Mouse (Mus musculus) intestine, postnatal 0 days (tissue): ENCODE measurements around the gene Pus7. TPM values are rescaled to one million over a fixed set of nuclear protein-coding genes. Genes with fewer than 3 reads are reported as not detected.

Experiments used
- ATAC-seq: fragments of 200-750 bp; cut with Nextera tagmentation; 2 replicates; pipeline ENCODE4 v1.8.0; 2017; ENCODE audit warnings: mild to moderate bottlenecking, moderate TSS enrichment, moderate library complexity
- H3K27ac ChIP-seq: fragments of 300-500 bp; sonication (generic); 2 replicates; pipeline ENCODE4 v1.5.1; 2014; ENCODE audit warnings: mild to moderate bottlenecking, low read depth, low read length, moderate library complexity
- H3K27me3 ChIP-seq: fragments of 300-500 bp; sonication (generic); replicated peaks from 2 replicates; pipeline ENCODE4 v1.6.1; 2014; ENCODE audit warnings: low read length, mixed read lengths; ENCODE audit not compliant: control insufficient read depth, insufficient read depth
- H3K36me3 ChIP-seq: fragments of 300-500 bp; sonication (generic); 2 replicates; pipeline ENCODE4 v1.6.1; 2014; ENCODE audit warnings: mild to moderate bottlenecking, moderate library complexity; ENCODE audit not compliant: control insufficient read depth, insufficient read depth
- H3K4me1 ChIP-seq: fragments of 300-500 bp; sonication (generic); replicated peaks from 2 replicates; pipeline ENCODE4 v1.6.1; 2014; ENCODE audit warnings: antibody characterized with exemption, low read length, mixed read lengths; ENCODE audit not compliant: control insufficient read depth, insufficient read depth
- H3K4me2 ChIP-seq: fragments of 300-500 bp; sonication (generic); replicated peaks from 2 replicates; pipeline ENCODE4 v1.6.1; 2014; ENCODE audit warnings: low read depth, mild to moderate bottlenecking, moderate library complexity
- H3K4me3 ChIP-seq: fragments of 300-500 bp; sonication (generic); 2 replicates; pipeline ENCODE4 v1.5.1; 2014; ENCODE audit warnings: low read depth, low read length
- H3K9ac ChIP-seq: fragments of 300-500 bp; sonication (generic); 2 replicates; pipeline ENCODE4 v1.6.1; 2014; ENCODE audit warnings: mild to moderate bottlenecking, low read depth, low read length
- H3K9me3 ChIP-seq: fragments of 300-500 bp; sonication (generic); 2 replicates; pipeline ENCODE4 v1.6.1; 2016; ENCODE audit warnings: mixed run types; ENCODE audit not compliant: control insufficient read depth
- CTCF ChIP-seq: sonication (generic); IDR thresholded peaks from 2 replicates; pipeline ENCODE4 v1.5.1; 2016; ENCODE audit warnings: low read depth, mild to moderate bottlenecking, control low read depth, antibody characterized with exemption, moderate library complexity
- WGBS: fragments of 180-500 bp; shearing (Covaris S2); extraction: QIAGEN DNeasy Blood & Tissue Kit; methylation state at CpG from one replicate; pipeline ENCODE4 v1.1.7; 2014; 5-methylcytosine and 5-hydroxymethylcytosine counted together
- polyA plus RNA-seq: library from polyadenylated mRNA; unstranded; fragments of >200 nt; fragmentation: Nextera tagmentation; extraction: Ambion mirVana; gene quantifications from 2 replicates; pipeline ENCODE4 v1.2.1, GENCODE M21; 2015

Gene Pus7
- polyA plus RNA-seq, 1 experiment from 2014 or later = 6.1 TPM

DNA sequence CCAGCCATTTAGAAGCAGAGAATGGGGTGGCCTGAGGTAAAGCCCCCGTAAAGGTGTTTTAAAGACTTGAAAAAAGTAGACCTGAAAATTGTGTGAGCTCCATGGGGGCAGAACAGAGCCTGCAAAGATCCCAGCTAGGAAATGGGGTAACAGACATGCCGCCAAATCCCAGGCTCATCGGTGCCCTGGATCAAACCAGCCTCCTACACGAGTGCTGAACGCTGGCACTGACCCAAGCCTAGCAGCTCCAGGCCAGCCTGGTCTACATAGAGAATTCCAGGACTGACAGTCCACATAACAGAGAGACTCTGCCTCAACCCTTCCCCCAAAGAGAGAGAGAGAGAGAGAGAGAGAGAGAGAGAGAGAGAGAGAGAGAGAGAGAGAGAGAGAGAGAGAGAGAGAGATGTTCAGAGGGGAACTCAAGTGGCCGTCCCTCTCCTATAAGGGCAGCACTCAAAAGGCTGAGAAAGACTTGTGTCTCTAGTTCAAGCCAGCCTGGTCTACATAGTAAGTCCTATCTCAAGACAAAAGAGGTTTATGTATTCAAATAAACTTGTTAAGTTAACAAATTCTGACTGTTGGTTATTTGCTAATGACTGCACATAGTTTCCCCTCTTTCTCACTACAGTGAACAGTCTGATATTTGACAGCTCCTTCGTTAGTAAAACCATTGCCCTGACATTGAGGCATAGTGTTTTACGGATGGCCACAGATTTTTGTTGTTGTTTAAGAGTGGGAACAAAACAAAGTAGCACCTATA lies 1.3 kb downstream of the Pus7 start:
- Histone ChIP-seq H3K4me3 (peak overlapping the region; percentile 78), H3K36me3 (no peaks in the 10 kb centered on the region), H3K9ac (no peak overlapping the region), H3K4me1 (no peaks in the 10 kb centered on the region), H3K9me3 (no peaks in the 10 kb centered on the region), H3K4me2 (peak overlapping the region; percentile 78), H3K27me3 (no peaks in the 10 kb centered on the region), H3K27ac (no peak overlapping the region)
- no peak for ATAC-seq
- WGBS = 50% methylated on average over 8 of the region's 8 CpGs
- no peak for TF ChIP-seq CTCF

DNA sequence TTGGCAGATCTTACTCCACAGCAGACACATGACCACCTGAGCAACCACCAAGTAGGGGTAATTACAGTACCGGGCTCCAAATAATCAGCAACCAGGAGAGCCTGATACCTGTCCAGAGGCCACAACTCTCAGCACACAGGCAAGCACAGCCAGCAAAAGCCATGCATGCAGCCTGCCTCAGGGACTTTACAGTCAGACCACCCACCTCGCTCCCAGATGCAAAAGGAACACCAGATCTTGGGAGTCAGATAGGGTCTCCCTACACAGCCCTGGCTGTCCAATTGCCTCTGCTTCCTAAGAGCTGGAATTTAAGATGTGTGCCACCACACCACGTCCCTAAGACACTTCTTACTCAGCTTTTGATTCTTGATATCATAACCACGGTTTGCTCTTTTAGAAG lies 2.3 kb downstream of the Pus7 start:
- no peak for ATAC-seq
- H3K27ac ChIP-seq = no peak overlapping the region
- no peak overlapping the region for H3K4me2 ChIP-seq
- H3K27me3 ChIP-seq = no peaks in the 10 kb centered on the region
- H3K36me3 ChIP-seq = no peaks in the 10 kb centered on the region
- no peak for TF ChIP-seq CTCF
- no peak overlapping the region for H3K4me3 ChIP-seq
- H3K9me3 ChIP-seq = no peaks in the 10 kb centered on the region
- no peak overlapping the region for H3K9ac ChIP-seq
- WGBS = 59% methylated on average over 4 of the region's 4 CpGs
- no peaks in the 10 kb centered on the region for H3K4me1 ChIP-seq

- H3K9me3 ChIP-seq = no peaks in the 10 kb centered on the region
- H3K9ac ChIP-seq = no peak overlapping the region
- peak; percentile 18; the same call in 1 of the 2 replicates for TF ChIP-seq CTCF
- H3K4me1 ChIP-seq = no peaks in the 10 kb centered on the region
- 85% methylated on average over 4 of the region's 4 CpGs for WGBS
- H3K27ac ChIP-seq = no peak overlapping the region
- H3K27me3 ChIP-seq = no peaks in the 10 kb centered on the region
- no peak for ATAC-seq
- no peaks in the 10 kb centered on the region for H3K36me3 ChIP-seq
- no peak overlapping the region for H3K4me2 ChIP-seq
- no peak overlapping the region for H3K4me3 ChIP-seq
Observed at GRCm38 (mm10) chr5:23780516-23780915, 3.0 kb downstream of the Pus7 start.

DNA sequence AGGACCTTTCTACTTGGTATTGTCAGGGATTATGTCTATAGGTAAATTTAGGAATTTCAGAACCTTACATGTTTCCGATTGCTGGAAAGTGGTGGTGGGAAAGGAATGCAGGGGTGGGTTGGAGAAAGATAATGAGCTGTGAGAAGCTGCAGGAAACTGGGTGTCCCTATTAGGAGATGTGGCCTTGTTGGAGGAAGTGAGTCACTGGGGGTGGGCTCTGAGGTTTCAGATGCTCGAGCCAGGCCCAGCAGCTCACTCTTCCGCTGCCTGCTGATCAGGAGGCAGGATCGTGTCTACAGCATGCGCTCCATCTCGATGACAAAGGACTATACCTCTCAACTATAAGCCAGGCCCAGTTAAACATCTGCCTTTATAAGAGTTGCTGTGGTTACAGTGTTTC lies 9.3 kb downstream of the Pus7 start:
- Histone ChIP-seq H3K27me3 (no peaks in the 10 kb centered on the region), H3K36me3 (peaks cover 9% of the 10 kb centered on the region), H3K27ac (no peak overlapping the region), H3K4me2 (no peak overlapping the region), H3K9me3 (no peaks in the 10 kb centered on the region), H3K4me3 (no peak overlapping the region), H3K9ac (no peak overlapping the region), H3K4me1 (no peaks in the 10 kb centered on the region)
- ATAC-seq = no peak
- WGBS = 87% methylated on average over 6 of the region's 6 CpGs
- TF ChIP-seq CTCF = no peak

GRCm38 (mm10) chr5:23771105-23771504 lies 12.4 kb downstream of the Pus7 start:
- H3K9ac ChIP-seq = no peak overlapping the region

GRCm38 (mm10) chr5:23764557-23764956 lies 19.0 kb downstream of the Pus7 start:
- no peaks in the 10 kb centered on the region for H3K4me1 ChIP-seq
- ATAC-seq = no peak
- H3K27ac ChIP-seq = no peak overlapping the region
- H3K9me3 ChIP-seq = no peaks in the 10 kb centered on the region
- WGBS = 92% methylated on average over 5 of the region's 5 CpGs
- H3K36me3 ChIP-seq = peaks cover 32% of the 10 kb centered on the region
- H3K27me3 ChIP-seq = no peaks in the 10 kb centered on the region
- no peak overlapping the region for H3K9ac ChIP-seq
- no peak for TF ChIP-seq CTCF
- H3K4me2 ChIP-seq = no peak overlapping the region
- H3K4me3 ChIP-seq = no peak overlapping the region

More at GRCm38 (mm10) chr5:23771105-23771504, 12.4 kb downstream of the Pus7 start:
- no peaks in the 10 kb centered on the region for H3K9me3 ChIP-seq
- H3K4me2 ChIP-seq = no peak overlapping the region
- no peak overlapping the region for H3K4me3 ChIP-seq
- no peak overlapping the region for H3K27ac ChIP-seq
- H3K27me3 ChIP-seq = no peaks in the 10 kb centered on the region
- WGBS = 53% methylated on average over 8 of the region's 8 CpGs
- peaks cover 19% of the 10 kb centered on the region for H3K36me3 ChIP-seq
- ATAC-seq = no peak
- H3K4me1 ChIP-seq = no peaks in the 10 kb centered on the region
- TF ChIP-seq CTCF = no peak
